Mouse (Mus musculus) urinary bladder, postnatal 10 days (tissue): ENCODE data around the gene Mrnip.
A peak's percentile ranks its signal among the peaks of the same experiment; 100 is the strongest.

Source experiments
- DNase-seq: peaks from one replicate; pipeline ENCODE4 v3.0.0; 2022; ENCODE audit warnings: low spot score

Mrnip gene

GRCm38 (mm10) chr11:50159347-50159746 is 14.9 kb upstream of the Mrnip start:
- no peak for DNase-seq

GRCm38 (mm10) chr11:50161578-50162304 is 12.5 kb upstream of the Mrnip start:
- no peak for DNase-seq

GRCm38 (mm10) chr11:50162338-50163050 is 11.8 kb upstream of the Mrnip start:
- DNase-seq = no peak

- no peak for DNase-seq
These were observed 5.9 kb upstream of the Mrnip start for GRCm38 (mm10) chr11:50168352-50168751.

- DNase-seq = peak; percentile 96
These were observed 515 bp downstream of the Mrnip start for GRCm38 (mm10) chr11:50174730-50175187.

GRCm38 (mm10) chr11:50176351-50176750 is 2.1 kb downstream of the Mrnip start:
- DNase-seq = no peak

GRCm38 (mm10) chr11:50177111-50177510 is 2.9 kb downstream of the Mrnip start:
- DNase-seq = no peak

GRCm38 (mm10) chr11:50178532-50179488 is 4.6 kb downstream of the Mrnip start:
- no peak for DNase-seq

GRCm38 (mm10) chr11:50180478-50181231 is 6.4 kb downstream of the Mrnip start:
- DNase-seq = no peak

GRCm38 (mm10) chr11:50182702-50183101 is 8.5 kb downstream of the Mrnip start:
- no peak for DNase-seq

- no peak for DNase-seq
These were observed 10.5 kb downstream of the Mrnip start for GRCm38 (mm10) chr11:50184788-50185187.

- DNase-seq = no peak
These were observed 14.4 kb downstream of the Mrnip start for GRCm38 (mm10) chr11:50188682-50189081.

- no peak for DNase-seq
These were observed 16.1 kb downstream of the Mrnip start for GRCm38 (mm10) chr11:50190362-50190761.

- no peak for DNase-seq
These were observed 18.0 kb downstream of the Mrnip start for GRCm38 (mm10) chr11:50192278-50192677.

- DNase-seq = no peak
These were observed 19.8 kb downstream of the Mrnip start for GRCm38 (mm10) chr11:50194070-50194469.

GRCm38 (mm10) chr11:50194793-50195192 is 20.5 kb downstream of the Mrnip start:
- no peak for DNase-seq

- no peak for DNase-seq
These were observed 23.3 kb downstream of the Mrnip start for GRCm38 (mm10) chr11:50197500-50197899.

GRCm38 (mm10) chr11:50198219-50198846 is 24.1 kb downstream of the Mrnip start:
- DNase-seq = no peak

- no peak for DNase-seq
These were observed 24.7 kb downstream of the Mrnip start for GRCm38 (mm10) chr11:50198916-50199315.

GRCm38 (mm10) chr11:50200613-50201012 is 26.4 kb downstream of the Mrnip start:
- DNase-seq = no peak

- no peak for DNase-seq
These were observed 27.3 kb downstream of the Mrnip start for GRCm38 (mm10) chr11:50201590-50201989.
